Mouse (Mus musculus): ENCODE results near the gene Ano5. TPM values are rescaled to one million over a fixed set of nuclear protein-coding genes. Genes with fewer than 3 reads are reported as not detected.

Gene Ano5
- polyA plus RNA-seq, 1 experiment from 2014 or later: 0.33 TPM

GRCm38 (mm10) chr7:51631171-51631570 is 120.3 kb downstream of the Ano5 start:
- 66% methylated on average over 3 of the region's 3 CpGs for WGBS
- Histone ChIP-seq H3K36me3 (no peaks in the 10 kb centered on the region), H3K27ac (peak overlapping the region; percentile 42; the same call in 1 of the 2 replicates), H3K27me3 (replicated peaks) (peaks cover 32% of the 10 kb centered on the region), H3K9me3 (no peaks in the 10 kb centered on the region), H3K4me1 (0 out of 2 replicates have a peak, but pooled peaks cover 5% of the 10 kb centered on the region), H3K9ac (peak overlapping the region; percentile 22; the same call in 1 of the 2 replicates), H3K4me2 (replicated peaks) (peak overlapping the region; percentile 43), H3K4me3 (no peak overlapping the region)
- ATAC-seq (ENCODE audit: low FRiP score, low read depth): no peak

GRCm38 (mm10) chr7:51632543-51633229 is 121.9 kb downstream of the Ano5 start:
- ATAC-seq (ENCODE audit: low FRiP score, low read depth): peak; percentile 93
- Histone ChIP-seq H3K27ac (0 out of 2 replicates have a peak overlapping the region, but pooled peaks have one; percentile 32), H3K9ac (peak overlapping the region; percentile 33; the same call in 1 of the 2 replicates), H3K4me3 (no peak overlapping the region), H3K36me3 (no peaks in the 10 kb centered on the region), H3K4me2 (replicated peaks) (peak overlapping the region; percentile 32), H3K9me3 (no peaks in the 10 kb centered on the region), H3K27me3 (replicated peaks) (peaks cover 19% of the 10 kb centered on the region), H3K4me1 (no peaks in the 10 kb centered on the region)
- WGBS: 5% methylated on average over 9 of the region's 9 CpGs

GRCm38 (mm10) chr7:51633230-51633844 is 122.5 kb downstream of the Ano5 start:
- Histone ChIP-seq H3K9ac (no peak overlapping the region), H3K4me3 (no peak overlapping the region), H3K4me2 (replicated peaks) (peak overlapping the region; percentile 0; the same call in 1 of the 2 replicates), H3K9me3 (no peaks in the 10 kb centered on the region), H3K27ac (no peak overlapping the region), H3K4me1 (no peaks in the 10 kb centered on the region), H3K27me3 (replicated peaks) (peaks cover 16% of the 10 kb centered on the region), H3K36me3 (no peaks in the 10 kb centered on the region)
- 4% methylated on average over 7 of the region's 7 CpGs for WGBS
- ATAC-seq (ENCODE audit: low FRiP score, low read depth): peak; percentile 71

Other genes with a start within 250 kb of the Ano5 start
- gene Slc17a6, start 111.0 kb downstream of the Ano5 start, polyA plus RNA-seq (2016; fragmentation: Nextera tagmentation; extraction: Ambion mirVana): 49.9 and 52.7 TPM in 2 replicates